Mouse (Mus musculus): ENCODE data around the gene Evi5.

Gene Evi5

GRCm38 (mm10) chr5:107798290-107798689 is 76.6 kb downstream of the Evi5 start:
- DNase-seq = peak; percentile 30

- no peak for DNase-seq
Measured at GRCm38 (mm10) chr5:107793927-107794326, 81.0 kb downstream of the Evi5 start.

GRCm38 (mm10) chr5:107793258-107793657 is 81.6 kb downstream of the Evi5 start:
- DNase-seq = peak; percentile 84

- DNase-seq = no peak
Measured at GRCm38 (mm10) chr5:107792516-107792915, 82.4 kb downstream of the Evi5 start.

- no peak for DNase-seq
Measured at GRCm38 (mm10) chr5:107791966-107792365, 82.9 kb downstream of the Evi5 start.

GRCm38 (mm10) chr5:107789492-107789891 is 85.4 kb downstream of the Evi5 start:
- DNase-seq = peak; percentile 45

- no peak for DNase-seq
Measured at GRCm38 (mm10) chr5:107787682-107788443, 87.0 kb downstream of the Evi5 start.

- no peak for DNase-seq
Measured at GRCm38 (mm10) chr5:107782360-107782759, 92.5 kb downstream of the Evi5 start.

- DNase-seq = peak; percentile 8
Measured at GRCm38 (mm10) chr5:107778763-107779162, 96.1 kb downstream of the Evi5 start.

GRCm38 (mm10) chr5:107777545-107777830 is 97.4 kb downstream of the Evi5 start:
- DNase-seq = no peak

GRCm38 (mm10) chr5:107776777-107777544 is 97.9 kb downstream of the Evi5 start:
- peak; percentile 15 for DNase-seq

GRCm38 (mm10) chr5:107775875-107776274 is 99.0 kb downstream of the Evi5 start:
- DNase-seq = peak; percentile 27

GRCm38 (mm10) chr5:107772049-107772448 is 102.9 kb downstream of the Evi5 start:
- no peak for DNase-seq

- no peak for DNase-seq
Measured at GRCm38 (mm10) chr5:107768224-107768623, 106.7 kb downstream of the Evi5 start.

GRCm38 (mm10) chr5:107765946-107766345 is 109.0 kb downstream of the Evi5 start:
- peak; percentile 27 for DNase-seq

GRCm38 (mm10) chr5:107764486-107764885 is 110.4 kb downstream of the Evi5 start:
- peak; percentile 21 for DNase-seq

- DNase-seq = peak; percentile 11
Measured at GRCm38 (mm10) chr5:107763674-107764073, 111.2 kb downstream of the Evi5 start.

- no peak for DNase-seq
Measured at GRCm38 (mm10) chr5:107759121-107759520, 115.8 kb downstream of the Evi5 start.

- peak; percentile 21 for DNase-seq
Measured at GRCm38 (mm10) chr5:107756072-107756471, 118.8 kb downstream of the Evi5 start.

GRCm38 (mm10) chr5:107754740-107755139 is 120.2 kb downstream of the Evi5 start:
- no peak for DNase-seq

GRCm38 (mm10) chr5:107753656-107754055 is 121.3 kb downstream of the Evi5 start:
- peak; percentile 34 for DNase-seq

GRCm38 (mm10) chr5:107749229-107749916 is 125.5 kb downstream of the Evi5 start:
- DNase-seq = no peak

GRCm38 (mm10) chr5:107739023-107739422 is 135.9 kb downstream of the Evi5 start:
- peak; percentile 23 for DNase-seq

GRCm38 (mm10) chr5:107738296-107738695 is 136.6 kb downstream of the Evi5 start:
- peak; percentile 35 for DNase-seq
